Mouse (Mus musculus): ENCODE results near the gene Tia1. TPM values are rescaled to one million over a fixed set of nuclear protein-coding genes. Genes with fewer than 3 reads are reported as not detected.

Tia1 gene
- polyA plus RNA-seq, 1 experiment from 2014 or later = 401 TPM

DNA sequence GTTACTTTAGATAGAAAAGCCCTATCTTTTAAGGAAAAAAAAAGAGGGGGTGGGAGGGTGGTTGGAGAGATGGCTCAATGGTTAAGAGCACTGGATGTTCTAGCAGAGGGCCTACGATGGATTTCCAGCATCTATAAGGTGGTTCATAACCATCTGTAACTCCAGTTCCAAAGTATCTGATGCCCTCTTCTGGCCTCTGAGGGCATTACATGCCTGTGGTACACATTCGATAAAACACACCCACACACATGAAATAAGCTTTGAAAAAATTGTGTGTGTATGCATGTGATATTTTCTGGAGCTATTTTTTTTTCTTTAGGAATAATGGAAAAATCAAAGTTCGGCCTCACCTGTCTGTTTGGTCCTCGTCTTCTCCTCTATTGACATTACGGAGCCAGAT, 12.7 kb upstream of the Tia1 start:
- Histone ChIP-seq H3K27ac (replicated peaks) (no peak overlapping the region), H3K9me3 (no peaks in the 10 kb centered on the region), H3K4me1 (peaks cover 23% of the 10 kb centered on the region), H3K9ac (replicated peaks) (no peak overlapping the region), H3K4me3 (no peak overlapping the region), H3K36me3 (peaks cover 66% of the 10 kb centered on the region), H3K27me3 (no peaks in the 10 kb centered on the region), H3K4me2 (replicated peaks) (no peak overlapping the region)
- WGBS = 96% methylated on average over 5 of the region's 5 CpGs
- ATAC-seq (replicated peaks) = no peak

- no peaks in the 10 kb centered on the region for H3K9me3 ChIP-seq
- no peak overlapping the region for H3K4me2 ChIP-seq (replicated peaks)
- ATAC-seq (replicated peaks) = no peak
- H3K9ac ChIP-seq (replicated peaks) = no peak overlapping the region
- peaks cover 53% of the 10 kb centered on the region for H3K36me3 ChIP-seq
- H3K27ac ChIP-seq (replicated peaks) = no peak overlapping the region
- WGBS = 100% methylated on average over 1 of the region's 1 CpGs
- no peak overlapping the region for H3K4me3 ChIP-seq
- H3K4me1 ChIP-seq = peaks cover 30% of the 10 kb centered on the region
- no peaks in the 10 kb centered on the region for H3K27me3 ChIP-seq
These were observed 10.8 kb upstream of the Tia1 start for GRCm38 (mm10) chr6:86393187-86393586.

- peaks cover 30% of the 10 kb centered on the region for H3K4me1 ChIP-seq
- no peaks in the 10 kb centered on the region for H3K27me3 ChIP-seq
- no peak overlapping the region for H3K4me2 ChIP-seq (replicated peaks)
- no peak overlapping the region for H3K27ac ChIP-seq (replicated peaks)
- peaks cover 43% of the 10 kb centered on the region for H3K36me3 ChIP-seq
- H3K9ac ChIP-seq (replicated peaks) = no peak overlapping the region
- no peaks in the 10 kb centered on the region for H3K9me3 ChIP-seq
- WGBS = 89% methylated on average over 17 of the region's 17 CpGs
- H3K4me3 ChIP-seq = no peak overlapping the region
- ATAC-seq (replicated peaks) = no peak
These were observed 9.8 kb upstream of the Tia1 start for GRCm38 (mm10) chr6:86394078-86394720.

DNA sequence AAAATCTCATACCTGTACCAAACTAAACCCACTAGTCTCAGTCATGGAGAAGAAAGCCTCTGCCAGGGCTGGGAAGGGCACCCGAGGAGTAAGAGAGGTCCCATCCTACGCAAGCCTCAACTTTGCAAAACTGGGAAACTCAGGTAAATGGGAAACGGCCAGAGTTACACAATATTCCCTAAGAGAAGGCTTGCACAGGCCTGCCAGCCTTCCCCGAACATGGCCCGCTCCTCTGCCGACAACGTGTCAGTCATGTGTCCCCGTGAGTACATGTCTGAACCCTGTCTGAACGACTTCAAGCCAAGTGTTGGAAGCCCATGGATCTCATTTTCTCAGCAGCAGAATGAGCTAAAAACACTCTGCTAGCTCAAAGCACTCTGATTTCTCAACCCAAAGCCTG, 9.0 kb upstream of the Tia1 start:
- WGBS = 86% methylated on average over 9 of the region's 9 CpGs
- Histone ChIP-seq H3K36me3 (peaks cover 34% of the 10 kb centered on the region), H3K27me3 (no peaks in the 10 kb centered on the region), H3K9me3 (no peaks in the 10 kb centered on the region), H3K9ac (replicated peaks) (0 out of 2 replicates have a peak overlapping the region, but pooled peaks have one; percentile 7), H3K4me3 (peak overlapping the region; percentile 100), H3K27ac (replicated peaks) (no peak overlapping the region), H3K4me1 (peaks cover 30% of the 10 kb centered on the region), H3K4me2 (replicated peaks) (peak overlapping the region; percentile 76)
- no peak for ATAC-seq (replicated peaks)

- H3K9ac ChIP-seq (replicated peaks) = peak overlapping the region; percentile 99
- H3K36me3 ChIP-seq = peaks cover 25% of the 10 kb centered on the region
- 16% methylated on average over 10 of the region's 10 CpGs for WGBS
- H3K27me3 ChIP-seq = no peaks in the 10 kb centered on the region
- H3K27ac ChIP-seq (replicated peaks) = peak overlapping the region; percentile 97
- peak overlapping the region; percentile 100 for H3K4me3 ChIP-seq
- peaks cover 33% of the 10 kb centered on the region for H3K4me1 ChIP-seq
- no peaks in the 10 kb centered on the region for H3K9me3 ChIP-seq
- no peak for ATAC-seq (replicated peaks)
- H3K4me2 ChIP-seq (replicated peaks) = peak overlapping the region; percentile 76
These were observed 8.1 kb upstream of the Tia1 start for GRCm38 (mm10) chr6:86395969-86396368.

DNA sequence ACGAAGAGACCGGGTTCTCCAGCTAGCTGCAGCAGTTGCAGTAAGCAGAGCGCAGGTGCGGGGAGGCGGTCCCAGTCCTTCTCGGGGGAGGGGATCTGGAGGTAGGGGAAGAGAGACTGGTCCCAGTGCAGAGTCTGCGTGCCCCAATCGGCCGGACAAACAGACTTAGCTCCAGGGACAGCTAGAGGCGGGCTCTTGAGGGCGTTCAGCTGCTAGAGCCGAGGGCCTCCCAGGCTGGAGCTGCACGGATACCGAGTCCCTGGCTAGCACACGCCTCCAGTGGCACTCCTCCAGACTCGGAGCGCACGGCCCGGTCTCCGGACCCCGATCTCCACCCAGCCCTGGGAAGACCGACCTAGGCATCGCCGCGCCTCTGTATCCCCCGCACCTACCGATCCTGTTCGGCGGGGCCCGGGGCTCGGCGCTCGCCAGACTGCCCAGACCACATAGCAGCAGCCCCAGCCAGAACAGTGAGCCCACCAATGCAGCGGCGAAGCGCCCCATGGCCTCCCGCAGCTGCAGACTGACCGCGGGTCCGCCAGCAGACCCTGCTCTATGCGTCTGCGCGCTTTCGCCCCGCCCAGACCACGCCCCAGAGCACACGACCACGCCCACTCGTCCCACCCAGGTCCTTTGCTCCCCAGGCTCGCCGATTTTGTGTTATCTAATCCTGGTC, 7.3 kb upstream of the Tia1 start, which contains the start of gene Pcyox1:
Gene Pcyox1 (minus strand): TSS at position 574 of the 676 bp plus-strand sequence.
- peak; percentile 95 for ATAC-seq (replicated peaks)
- Histone ChIP-seq H3K27ac (replicated peaks) (peak within 1 kb of the TSS; percentile 97), H3K9me3 (no peaks in the 10 kb centered on the region), H3K36me3 (peaks cover 17% of the 10 kb centered on the region), H3K4me2 (replicated peaks) (peak within 1 kb of the TSS; percentile 76), H3K27me3 (no peaks in the 10 kb centered on the region), H3K9ac (replicated peaks) (peak within 1 kb of the TSS; percentile 99), H3K4me3 (peak within 1 kb of the TSS; percentile 100), H3K4me1 (peaks cover 34% of the 10 kb centered on the region)
- under 1% methylated on average over 51 of the region's 51 CpGs for WGBS

DNA sequence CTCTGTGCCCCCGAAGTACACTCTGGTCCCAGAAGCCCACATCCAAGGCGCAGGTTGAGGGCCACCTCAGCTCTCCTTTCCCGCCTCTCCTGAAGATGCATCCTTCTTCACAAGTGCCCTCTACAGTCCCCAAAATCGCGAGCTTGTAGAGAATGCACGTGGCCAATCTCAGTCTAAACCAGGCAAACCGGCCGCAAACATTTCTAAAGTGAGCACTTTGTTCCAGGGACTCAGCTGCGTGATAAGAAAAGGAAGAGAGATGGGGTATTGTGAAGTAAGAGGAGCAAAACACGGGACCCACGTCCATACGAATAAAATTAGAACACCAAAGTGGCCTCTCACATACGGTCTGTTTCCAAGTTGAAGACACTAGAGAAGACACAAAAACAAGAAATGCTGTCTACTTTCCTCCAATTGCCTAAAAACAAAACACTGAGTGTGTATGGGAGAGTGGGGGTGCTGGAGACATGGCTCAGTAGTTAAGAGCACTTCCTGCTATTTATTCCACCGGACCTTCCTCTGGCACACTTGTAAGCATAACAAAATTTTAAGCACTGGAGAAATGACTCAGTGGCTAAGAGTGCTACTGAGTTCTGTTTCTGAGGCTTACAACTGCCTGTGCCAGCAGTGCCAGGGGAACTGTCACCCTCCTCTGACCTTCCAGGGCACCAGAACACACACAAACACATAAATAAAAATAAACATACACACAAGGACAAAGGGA, 6.6 kb upstream of the Tia1 start:
- ATAC-seq (replicated peaks) = no peak; the same call in 1 of the 2 replicates
- H3K9ac ChIP-seq (replicated peaks) = peak overlapping the region; percentile 99
- H3K27ac ChIP-seq (replicated peaks) = peak overlapping the region; percentile 97
- peaks cover 34% of the 10 kb centered on the region for H3K4me1 ChIP-seq
- peak overlapping the region; percentile 76 for H3K4me2 ChIP-seq (replicated peaks)
- H3K9me3 ChIP-seq = no peaks in the 10 kb centered on the region
- 5% methylated on average over 14 of the region's 14 CpGs for WGBS
- H3K27me3 ChIP-seq = no peaks in the 10 kb centered on the region
- peaks cover 10% of the 10 kb centered on the region for H3K36me3 ChIP-seq
- H3K4me3 ChIP-seq = peak overlapping the region; percentile 100

GRCm38 (mm10) chr6:86398986-86399385, 5.0 kb upstream of the Tia1 start:
- H3K9me3 ChIP-seq = no peaks in the 10 kb centered on the region
- no peaks in the 10 kb centered on the region for H3K27me3 ChIP-seq
- 87% methylated on average over 2 of the region's 2 CpGs for WGBS
- peaks cover 4% of the 10 kb centered on the region; the same call in 1 of the 2 replicates for H3K36me3 ChIP-seq
- peaks cover 34% of the 10 kb centered on the region for H3K4me1 ChIP-seq
- ATAC-seq (replicated peaks) = no peak
- H3K27ac ChIP-seq (replicated peaks) = no peak overlapping the region
- H3K4me3 ChIP-seq = no peak overlapping the region
- H3K4me2 ChIP-seq (replicated peaks) = no peak overlapping the region
- no peak overlapping the region for H3K9ac ChIP-seq (replicated peaks)

- WGBS = 84% methylated on average over 2 of the region's 2 CpGs
- no peak overlapping the region for H3K27ac ChIP-seq (replicated peaks)
- ATAC-seq (replicated peaks) = no peak
These were observed 4.0 kb upstream of the Tia1 start for GRCm38 (mm10) chr6:86399995-86400394.

DNA sequence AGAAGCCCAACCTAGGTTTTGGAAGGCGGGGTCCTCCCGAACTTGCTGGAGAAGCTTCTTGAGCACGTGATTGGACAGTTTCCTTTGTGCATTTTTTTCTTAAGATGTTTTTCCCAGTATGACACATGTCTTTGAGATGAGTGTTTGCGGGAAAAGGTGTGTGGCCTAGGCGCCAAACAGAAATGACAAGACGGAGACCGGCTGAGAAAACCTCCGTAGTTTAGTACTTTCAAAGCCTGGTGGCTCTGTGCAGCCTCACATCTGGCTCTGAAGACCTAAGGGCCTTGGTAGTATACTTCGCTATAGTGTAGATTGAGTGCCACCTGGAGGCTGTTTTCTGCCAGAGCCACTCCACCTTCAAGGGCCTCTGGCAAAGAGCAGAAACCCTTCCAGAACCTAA, 3.0 kb upstream of the Tia1 start:
- Histone ChIP-seq H3K4me2 (replicated peaks) (peak overlapping the region; percentile 21; the same call in 1 of the 2 replicates), H3K36me3 (no peaks in the 10 kb centered on the region), H3K4me1 (peaks cover 15% of the 10 kb centered on the region), H3K27ac (replicated peaks) (no peak overlapping the region), H3K4me3 (peak overlapping the region; percentile 12; the same call in 1 of the 2 replicates), H3K9me3 (no peaks in the 10 kb centered on the region), H3K27me3 (no peaks in the 10 kb centered on the region), H3K9ac (replicated peaks) (no peak overlapping the region)
- ATAC-seq (replicated peaks) = no peak
- WGBS = 7% methylated on average over 9 of the region's 9 CpGs

More at GRCm38 (mm10) chr6:86399995-86400394, 4.0 kb upstream of the Tia1 start:
- no peaks in the 10 kb centered on the region for H3K27me3 ChIP-seq
- peaks cover 24% of the 10 kb centered on the region for H3K4me1 ChIP-seq
- no peaks in the 10 kb centered on the region for H3K36me3 ChIP-seq
- no peak overlapping the region for H3K4me3 ChIP-seq
- H3K4me2 ChIP-seq (replicated peaks) = no peak overlapping the region
- no peak overlapping the region for H3K9ac ChIP-seq (replicated peaks)
- no peaks in the 10 kb centered on the region for H3K9me3 ChIP-seq

DNA sequence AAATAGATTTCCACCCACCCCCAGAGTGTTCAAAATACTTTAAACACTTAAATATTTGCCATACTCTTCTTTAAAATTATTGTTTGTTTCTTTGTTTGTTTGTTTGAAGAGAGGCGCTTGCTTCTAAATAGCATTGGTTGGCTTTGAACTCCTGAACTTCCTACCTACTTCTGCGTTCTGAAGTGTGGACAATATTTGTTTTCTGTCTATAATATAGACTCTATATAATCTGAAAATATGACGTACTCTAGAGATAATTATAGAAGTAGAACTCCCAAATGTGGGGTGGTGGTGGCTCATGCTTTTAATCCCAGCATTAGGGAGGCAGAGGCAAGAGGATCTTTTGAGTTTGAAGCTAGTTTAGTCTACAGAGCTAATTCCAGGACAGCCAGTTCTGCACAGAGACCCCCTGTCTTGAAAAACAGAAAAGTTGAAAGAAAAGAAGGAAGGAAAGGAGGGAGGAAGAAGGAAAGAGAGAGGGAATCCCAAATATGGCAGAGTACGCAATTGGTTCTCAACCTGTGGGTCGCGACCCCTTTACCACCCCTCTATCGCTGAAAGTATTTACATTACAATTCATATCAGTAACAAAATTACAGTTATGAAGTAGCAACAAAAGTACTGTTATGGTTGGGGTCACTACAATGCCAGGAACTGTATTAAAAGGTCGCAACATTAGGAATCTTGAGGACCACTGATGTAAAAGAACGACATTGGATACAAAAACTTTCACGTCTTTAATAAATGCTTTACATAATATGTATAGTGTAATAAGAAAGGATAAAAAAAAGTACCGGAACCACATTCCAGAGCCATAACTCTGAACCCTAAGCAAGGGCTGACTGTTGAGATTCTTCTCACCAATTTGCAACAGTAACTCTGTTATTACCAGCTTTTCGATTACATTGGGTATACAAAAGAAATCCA, 1.1 kb upstream of the Tia1 start:
- H3K4me3 ChIP-seq = peak overlapping the region; percentile 52
- H3K27ac ChIP-seq (replicated peaks) = peak overlapping the region; percentile 99
- H3K4me2 ChIP-seq (replicated peaks) = peak overlapping the region; percentile 48
- H3K9me3 ChIP-seq = no peaks in the 10 kb centered on the region
- H3K27me3 ChIP-seq = no peaks in the 10 kb centered on the region
- no peak for ATAC-seq (replicated peaks)
- peaks cover 25% of the 10 kb centered on the region for H3K4me1 ChIP-seq
- no peaks in the 10 kb centered on the region for H3K36me3 ChIP-seq
- WGBS = 43% methylated on average over 12 of the region's 12 CpGs
- peak overlapping the region; percentile 83 for H3K9ac ChIP-seq (replicated peaks)
